Mouse (Mus musculus): ENCODE data around the gene Ppp1r12b. TPM values are rescaled to one million over a fixed set of nuclear protein-coding genes. Genes with fewer than 3 reads are reported as not detected.

The Ppp1r12b gene
- total RNA-seq (2015) (7.4 and 7.5 TPM in 2 replicates), total RNA-seq (2017) (5.6 and 7.8 TPM in 2 replicates)

DNA sequence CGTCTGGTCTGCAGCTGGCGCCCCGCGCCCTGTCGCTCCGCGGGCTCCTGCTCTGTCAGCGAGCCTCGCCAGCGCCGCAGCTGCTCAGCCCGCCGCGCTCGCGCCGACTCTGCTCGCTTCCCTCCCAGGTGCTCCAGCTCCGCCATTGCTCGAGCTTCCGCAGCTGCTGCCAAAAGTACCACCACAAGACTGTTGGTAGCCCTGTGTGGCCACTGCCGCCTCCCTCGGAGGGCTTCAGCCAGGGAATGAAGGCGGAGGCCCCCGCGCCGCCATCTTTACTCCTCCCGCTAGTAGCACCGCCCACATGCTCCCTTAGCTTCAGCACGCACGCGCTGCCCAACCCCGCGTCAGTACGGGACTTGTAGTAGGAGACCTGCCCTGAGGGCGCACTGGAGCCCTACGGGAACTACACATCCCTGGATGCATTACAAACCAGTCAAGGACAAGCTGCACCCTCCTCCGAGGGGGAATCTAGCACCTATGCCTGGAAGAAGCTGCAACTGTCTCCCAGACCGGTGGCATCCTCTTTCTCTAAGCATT lies at the start of gene Ppp1r12b:
TSS of gene Ppp1r12b (minus strand) at position 306 of the 540 bp plus-strand sequence.
- ATAC-seq (replicated peaks; ENCODE audit: poor library complexity) = peak; percentile 99

DNA sequence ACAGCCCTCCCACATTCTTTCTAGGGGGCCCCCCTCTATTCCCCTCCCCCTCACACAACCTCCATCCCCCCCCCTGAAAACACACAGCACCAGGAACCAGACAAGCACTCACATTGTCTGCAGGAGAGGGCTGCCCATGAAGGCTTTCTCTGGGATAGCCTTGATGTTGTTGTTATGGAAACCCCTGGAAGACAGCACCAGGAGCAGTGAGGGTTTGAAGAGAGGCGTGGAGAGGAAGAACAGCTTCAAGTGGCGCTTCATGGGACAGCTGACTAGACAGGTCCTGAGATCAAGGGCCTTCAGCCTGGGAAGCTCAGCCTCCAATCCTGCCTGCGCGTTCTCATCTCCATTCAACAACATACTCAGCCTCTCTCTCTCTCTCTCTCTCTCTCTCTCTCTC lies 47.6 kb upstream of the Ppp1r12b start:
- no peak for ATAC-seq (replicated peaks; ENCODE audit: poor library complexity)

DNA sequence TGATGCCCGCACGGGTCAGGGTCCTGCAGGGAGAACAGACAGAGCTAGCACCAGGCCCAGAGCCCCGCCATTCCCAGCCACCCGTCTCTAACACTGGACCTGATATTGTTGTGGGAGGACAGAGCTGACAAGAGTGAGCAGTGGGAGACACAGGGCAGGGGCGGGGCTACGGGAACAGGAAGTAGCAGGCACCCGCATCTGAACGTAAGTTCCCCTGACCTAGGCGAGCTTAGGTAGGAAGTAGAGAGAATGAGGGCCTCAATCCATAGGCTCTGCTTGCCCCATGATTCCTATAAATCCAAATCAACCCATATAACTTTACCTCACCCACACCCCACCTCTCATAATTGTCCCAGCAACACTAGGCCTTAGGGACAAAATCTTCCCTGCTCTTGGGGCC lies 44.8 kb upstream of the Ppp1r12b start:
- ATAC-seq (replicated peaks; ENCODE audit: poor library complexity) = peak; percentile 75

DNA sequence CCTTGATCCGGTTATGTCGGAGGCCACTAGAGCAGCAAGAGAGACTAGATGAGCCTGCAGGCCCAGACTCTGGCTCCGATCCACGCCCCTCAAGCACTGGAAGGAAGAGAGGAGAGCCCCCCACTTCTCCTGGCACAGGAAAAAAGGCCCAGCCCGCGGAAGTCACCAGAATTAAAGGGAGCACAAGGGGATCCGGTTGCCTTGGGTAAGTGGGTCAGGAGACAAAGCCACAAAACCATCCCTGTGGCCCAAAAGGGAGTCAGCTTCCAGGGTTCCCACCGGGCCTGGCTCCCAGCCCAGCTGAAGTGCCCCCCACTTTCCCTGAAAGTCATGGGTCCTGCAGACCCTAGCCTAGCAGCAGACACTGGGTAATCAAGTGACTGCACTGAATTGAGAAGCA lies 42.5 kb upstream of the Ppp1r12b start:
- ATAC-seq (replicated peaks; ENCODE audit: poor library complexity) = no peak

DNA sequence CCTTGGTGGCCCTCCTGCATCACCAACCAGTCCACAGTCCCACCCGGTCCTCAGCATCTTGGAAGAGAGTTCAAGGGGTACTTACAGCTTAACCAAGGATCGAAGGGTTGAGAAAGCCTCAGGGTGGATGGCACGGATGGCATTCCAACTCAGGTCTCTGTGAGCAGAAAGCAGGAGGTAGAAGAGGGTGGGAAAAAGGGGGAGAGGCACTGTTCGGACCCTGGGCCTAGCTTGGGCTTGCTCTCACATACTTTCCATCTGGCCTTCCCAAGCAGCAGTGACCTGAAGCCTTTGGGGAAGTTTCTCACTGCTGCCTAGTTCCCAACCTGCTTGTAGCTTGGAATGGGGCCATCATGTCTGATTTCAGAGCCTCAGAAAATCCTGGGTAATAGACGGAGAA lies 41.8 kb upstream of the Ppp1r12b start:
- ATAC-seq (replicated peaks; ENCODE audit: poor library complexity) = no peak

DNA sequence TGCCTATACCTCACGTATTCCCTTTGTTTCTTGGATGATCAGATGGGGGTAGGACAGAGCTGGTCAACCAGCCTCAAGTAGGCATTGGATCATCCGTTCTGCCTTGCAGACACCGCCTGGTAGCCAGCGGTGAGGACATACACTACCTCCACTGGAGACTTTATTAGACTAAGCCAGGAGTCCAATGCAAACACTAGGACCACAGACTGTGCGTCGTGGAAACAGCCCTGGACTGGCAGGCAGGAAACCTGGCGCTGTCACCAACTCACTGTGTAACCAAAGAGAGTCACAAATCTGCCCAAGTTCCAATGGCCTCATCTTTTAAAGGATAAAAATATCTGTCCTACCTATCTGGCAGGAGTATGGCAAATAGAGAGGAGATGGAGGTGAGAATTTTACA lies 40.7 kb upstream of the Ppp1r12b start:
- ATAC-seq (replicated peaks; ENCODE audit: poor library complexity) = no peak

DNA sequence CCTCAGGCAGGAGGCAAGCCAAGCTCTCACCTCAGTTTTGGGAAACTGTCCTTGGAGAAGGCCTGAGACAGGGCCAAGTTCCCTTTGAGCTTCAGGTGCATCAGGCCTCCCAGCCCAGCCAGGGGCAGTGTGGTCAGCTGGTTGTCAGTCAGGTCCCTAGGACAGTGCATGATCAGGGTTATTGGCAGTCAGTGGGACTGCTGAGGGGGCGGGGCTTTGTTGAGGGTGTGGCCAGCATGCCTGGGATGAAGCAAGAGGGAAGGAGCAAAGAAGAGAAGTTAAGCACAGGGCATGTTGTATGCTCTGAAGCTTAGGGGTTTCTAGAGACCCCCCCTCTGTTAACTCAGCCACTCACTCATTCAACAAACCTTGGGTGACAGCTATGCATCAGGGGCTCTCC lies 40.2 kb upstream of the Ppp1r12b start:
- peak; percentile 60; the same call in 1 of the 2 replicates for ATAC-seq (replicated peaks; ENCODE audit: poor library complexity)

DNA sequence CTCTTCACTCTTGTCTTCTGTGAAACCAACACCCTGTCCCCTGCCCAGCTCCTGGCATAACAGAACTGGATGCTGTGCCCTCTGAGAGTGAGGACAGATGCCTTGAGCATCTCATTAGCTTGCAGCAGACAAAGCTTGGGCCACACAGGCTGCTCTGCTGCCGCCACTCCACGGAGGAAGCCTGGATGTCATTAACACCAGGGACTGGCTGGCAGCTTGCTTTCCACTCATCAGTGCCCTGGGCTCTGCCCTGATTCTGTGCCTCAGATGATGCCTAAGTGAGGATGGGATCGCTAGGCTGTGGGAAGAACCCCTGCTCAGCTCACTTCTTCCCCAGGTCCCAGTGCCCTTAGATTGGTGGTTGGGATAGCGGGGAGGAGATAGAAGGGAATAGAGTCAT lies 39.7 kb upstream of the Ppp1r12b start:
- ATAC-seq (replicated peaks; ENCODE audit: poor library complexity) = no peak

DNA sequence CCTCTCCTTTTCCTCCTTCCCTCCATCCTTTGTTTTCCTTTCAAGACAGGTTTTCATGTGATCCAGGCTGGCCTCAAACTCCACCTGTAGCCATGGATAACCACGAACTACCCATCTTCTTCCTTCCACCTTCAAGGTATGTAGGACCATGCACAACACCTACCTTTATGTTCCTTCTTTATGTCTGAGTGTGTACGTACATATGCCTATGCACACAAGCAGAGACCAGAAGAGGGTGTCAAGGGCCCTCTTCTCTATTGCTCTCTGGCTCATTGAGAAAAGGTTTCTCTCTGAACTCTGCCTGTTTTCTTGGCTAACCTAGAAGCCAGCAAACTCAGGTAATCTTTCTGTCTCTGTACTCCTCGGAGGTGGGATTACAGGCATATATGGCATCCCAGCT lies 39.0 kb upstream of the Ppp1r12b start:
- ATAC-seq (replicated peaks; ENCODE audit: poor library complexity) = no peak

DNA sequence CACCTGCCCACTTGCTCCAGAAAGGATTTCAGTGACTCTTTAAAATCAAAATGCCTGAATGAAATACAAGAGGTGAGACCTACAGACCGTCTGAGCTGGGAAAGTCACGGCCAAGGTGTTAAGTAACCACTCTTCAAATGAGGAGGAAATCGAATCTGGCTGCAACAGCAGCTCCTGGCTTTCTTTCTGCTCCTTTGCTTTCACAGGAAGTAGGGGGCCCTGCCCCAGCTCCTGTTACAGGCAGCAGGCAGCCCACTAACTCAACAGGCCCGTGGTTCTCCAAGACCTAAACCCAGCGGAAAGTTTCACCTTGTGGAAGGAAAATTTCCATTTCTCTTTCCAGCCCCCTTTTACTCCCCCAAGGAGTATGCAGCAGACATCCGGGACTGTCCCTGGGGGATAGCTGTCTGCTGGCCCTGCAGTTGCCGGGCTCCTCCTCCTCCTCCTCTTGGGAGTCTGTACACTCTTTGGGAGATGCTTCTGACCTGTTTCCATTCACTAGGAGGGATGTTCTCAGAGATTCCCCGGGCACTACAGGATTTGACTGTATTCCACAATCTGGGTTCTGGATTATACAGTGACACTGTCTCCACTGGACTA lies 36.4 kb upstream of the Ppp1r12b start:
- ATAC-seq (replicated peaks; ENCODE audit: poor library complexity) = no peak

DNA sequence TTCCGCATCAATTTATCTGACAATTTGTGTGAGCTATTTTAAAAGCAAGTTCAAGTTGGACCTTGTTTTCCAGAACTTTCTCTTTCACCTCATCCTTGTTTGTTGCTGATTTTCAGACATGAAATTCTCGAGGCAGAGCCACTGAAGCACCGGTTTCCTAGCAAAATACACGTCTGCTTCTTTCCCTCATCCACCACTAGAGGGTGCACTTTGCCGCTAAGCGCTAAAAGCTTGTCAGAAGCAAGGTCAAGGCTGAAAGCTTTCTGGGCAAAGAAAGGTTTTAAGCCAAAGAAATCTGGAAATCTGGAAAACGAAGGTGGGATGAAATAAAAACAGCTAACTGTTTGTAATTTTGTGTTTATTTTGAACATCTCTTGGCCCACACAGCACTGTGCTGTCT lies 33.6 kb upstream of the Ppp1r12b start:
- ATAC-seq (replicated peaks; ENCODE audit: poor library complexity) = peak; percentile 65

DNA sequence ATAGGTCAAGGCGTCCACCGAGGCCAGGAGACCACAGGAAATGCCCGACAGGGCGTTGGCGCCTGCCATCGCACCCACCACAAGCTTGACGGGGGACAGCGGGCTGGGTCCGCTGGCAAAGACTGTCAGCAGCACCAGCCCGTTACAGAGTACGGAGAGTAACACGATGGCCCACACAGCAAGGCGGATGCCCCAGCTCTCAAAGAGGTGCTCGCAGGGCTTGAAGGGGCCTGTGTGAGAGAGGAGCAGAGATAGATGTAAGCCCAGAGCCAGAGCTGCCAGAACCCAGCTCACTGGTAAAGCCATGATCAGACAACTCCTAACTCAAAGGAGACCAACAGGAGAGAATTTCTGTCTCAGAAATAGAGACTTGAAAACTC lies 32.2 kb upstream of the Ppp1r12b start:
- ATAC-seq (replicated peaks; ENCODE audit: poor library complexity) = no peak

DNA sequence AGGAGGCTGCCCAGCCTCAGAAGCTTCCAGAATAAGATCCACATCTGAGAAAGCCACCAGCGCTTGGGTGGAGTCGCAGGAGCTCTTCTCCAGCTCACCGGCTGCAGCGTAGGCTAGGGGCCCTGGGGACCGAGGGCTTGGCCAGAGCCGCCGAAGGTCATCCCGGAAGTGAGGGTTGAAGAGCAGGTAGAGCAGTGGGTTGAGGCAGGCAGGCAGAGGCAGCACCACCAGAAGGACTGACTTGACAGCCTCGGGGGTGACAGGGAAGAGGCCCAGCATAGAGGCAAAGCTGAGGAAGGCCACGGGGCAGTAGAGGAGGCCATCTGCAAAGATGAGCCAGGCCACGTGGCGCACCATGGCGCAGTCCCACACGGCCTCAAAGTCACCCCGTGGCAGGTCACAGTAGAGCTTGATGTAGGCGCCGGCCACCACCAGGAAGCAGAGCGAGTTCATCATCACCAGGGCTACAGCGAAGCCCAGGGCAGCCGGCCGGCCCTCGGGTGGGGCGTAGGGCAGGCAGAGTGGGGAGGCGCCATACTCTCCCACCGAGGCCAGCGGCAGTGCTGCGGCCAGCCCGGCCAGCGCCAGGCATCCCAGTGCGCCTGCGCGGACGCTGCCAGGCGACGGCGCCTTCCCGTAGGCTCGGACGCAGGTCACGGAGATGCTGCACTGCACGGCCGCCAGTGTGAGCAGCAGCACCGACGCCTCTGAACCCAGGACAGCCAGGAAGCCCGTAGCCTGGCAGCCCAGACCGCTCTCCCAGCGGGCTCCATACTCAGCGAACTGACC lies 31.6 kb upstream of the Ppp1r12b start:
- ATAC-seq (replicated peaks; ENCODE audit: poor library complexity) = peak; percentile 30

DNA sequence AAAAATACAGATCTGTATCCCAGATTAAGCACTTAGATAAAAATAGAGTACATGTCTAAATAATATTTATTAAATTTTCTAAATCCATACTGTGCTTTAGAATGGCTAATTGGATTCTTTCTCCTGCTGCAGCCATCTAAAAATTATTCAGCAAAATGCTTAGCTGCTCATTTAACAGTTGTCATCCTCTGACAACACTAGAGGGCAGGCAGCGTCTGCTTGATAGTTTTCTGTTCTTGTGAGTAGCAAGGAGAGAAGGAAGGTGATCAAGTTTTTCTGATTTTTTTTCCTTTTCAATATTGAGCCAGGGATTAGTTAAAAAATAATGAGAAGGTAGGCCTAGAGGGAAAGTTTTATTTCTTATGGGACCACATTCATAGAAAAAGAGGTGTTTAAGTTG lies 17.2 kb upstream of the Ppp1r12b start:
- ATAC-seq (replicated peaks; ENCODE audit: poor library complexity) = no peak

DNA sequence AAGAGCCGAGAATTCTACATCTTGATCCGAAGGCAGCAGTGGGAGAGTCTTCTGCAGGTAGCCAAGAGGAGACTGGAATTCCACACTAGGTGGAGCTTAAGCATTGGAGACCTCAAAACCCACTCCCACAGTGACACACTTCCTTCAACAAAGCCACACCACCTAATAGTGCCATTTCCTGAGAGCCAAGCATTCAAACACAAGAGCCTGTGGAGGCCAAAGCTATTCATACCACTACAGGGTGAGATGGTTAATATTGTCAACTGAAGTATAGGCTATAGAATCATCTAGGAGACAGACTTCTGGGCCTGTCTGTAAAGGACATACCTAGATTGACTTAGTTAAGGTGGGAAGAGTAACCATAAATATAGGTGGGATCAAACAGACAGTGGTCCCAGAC lies 9.7 kb upstream of the Ppp1r12b start:
- ATAC-seq (replicated peaks; ENCODE audit: poor library complexity) = no peak

DNA sequence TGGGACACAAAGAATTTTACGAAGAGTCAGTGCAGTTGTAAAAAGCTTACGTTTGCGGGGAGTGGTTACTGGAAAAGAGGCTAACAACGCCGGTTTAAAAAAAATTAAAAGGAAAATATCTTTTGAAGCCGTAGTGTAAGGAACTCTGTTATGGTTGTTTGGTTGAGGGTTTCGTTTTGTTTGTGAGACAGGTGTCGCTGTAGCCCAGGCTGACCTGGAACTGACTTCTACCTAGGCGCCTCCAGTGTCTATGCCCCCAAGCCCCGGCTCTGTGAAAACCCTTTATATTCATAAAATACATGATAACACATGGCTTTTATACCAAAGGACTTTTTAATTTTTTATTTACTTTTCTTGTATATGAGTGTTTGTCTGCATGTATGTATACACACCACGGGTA lies 7.1 kb upstream of the Ppp1r12b start:
- ATAC-seq (replicated peaks; ENCODE audit: poor library complexity) = peak; percentile 44

DNA sequence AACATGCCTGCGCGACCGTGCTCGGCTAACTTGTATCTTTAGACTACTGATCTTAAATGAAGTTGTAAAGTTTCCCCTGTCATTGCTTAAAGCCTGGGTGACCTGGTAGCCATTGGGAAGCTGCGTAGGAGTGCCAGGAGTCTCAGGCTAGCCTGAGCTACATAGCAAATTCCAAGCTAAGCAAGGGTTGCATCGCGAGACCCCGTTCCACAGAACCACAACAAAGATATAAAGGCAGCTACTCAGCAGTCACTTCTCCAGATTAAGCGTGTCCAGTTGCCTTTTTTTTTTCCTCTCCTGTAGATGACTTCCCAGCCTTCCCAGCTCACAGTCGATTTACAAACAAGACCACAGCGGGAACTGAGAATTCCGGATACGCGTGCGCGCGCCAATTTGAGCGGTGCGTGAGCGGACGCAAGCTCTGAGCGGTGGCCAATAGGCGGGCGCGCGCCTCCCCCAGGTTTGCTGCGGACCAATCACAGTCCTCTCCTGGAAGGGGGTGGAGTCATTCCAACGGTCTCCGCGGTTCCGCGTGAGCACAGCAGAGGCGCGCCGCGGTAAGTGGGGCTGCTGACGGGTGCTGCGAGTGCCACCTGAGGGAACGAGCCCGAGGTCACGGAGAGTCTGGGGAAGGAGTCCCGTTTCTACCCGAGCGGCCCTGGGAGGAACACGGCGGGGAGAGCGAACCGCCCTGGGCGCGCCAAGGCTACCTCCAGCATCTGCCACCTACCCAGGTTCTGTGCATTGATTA lies 6.5 kb upstream of the Ppp1r12b start, which contains the start of gene Ube2t:
TSS of gene Ube2t (plus strand) at position 513 of the 751 bp plus-strand sequence.
- ATAC-seq (replicated peaks; ENCODE audit: poor library complexity) = peak; percentile 98

DNA sequence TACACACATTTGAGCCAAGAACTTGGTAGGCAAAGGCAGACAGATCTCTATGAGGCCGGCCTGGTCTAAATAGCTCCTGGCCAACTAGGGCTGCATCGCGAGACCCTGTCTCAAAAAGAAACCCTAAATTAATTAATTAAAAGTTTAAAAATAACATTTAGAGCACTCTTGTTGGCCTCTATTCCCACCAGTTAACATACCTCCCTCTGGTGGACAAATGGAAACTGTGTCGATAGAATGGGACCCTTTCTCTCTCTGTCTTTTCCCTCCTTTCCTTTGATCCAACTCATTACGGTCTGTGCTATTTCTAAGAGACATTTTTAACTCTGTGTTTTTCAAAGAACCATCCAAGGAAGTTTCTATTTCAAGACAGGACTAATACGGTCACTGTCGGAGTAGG lies 4.9 kb upstream of the Ppp1r12b start:
- ATAC-seq (replicated peaks; ENCODE audit: poor library complexity) = no peak

DNA sequence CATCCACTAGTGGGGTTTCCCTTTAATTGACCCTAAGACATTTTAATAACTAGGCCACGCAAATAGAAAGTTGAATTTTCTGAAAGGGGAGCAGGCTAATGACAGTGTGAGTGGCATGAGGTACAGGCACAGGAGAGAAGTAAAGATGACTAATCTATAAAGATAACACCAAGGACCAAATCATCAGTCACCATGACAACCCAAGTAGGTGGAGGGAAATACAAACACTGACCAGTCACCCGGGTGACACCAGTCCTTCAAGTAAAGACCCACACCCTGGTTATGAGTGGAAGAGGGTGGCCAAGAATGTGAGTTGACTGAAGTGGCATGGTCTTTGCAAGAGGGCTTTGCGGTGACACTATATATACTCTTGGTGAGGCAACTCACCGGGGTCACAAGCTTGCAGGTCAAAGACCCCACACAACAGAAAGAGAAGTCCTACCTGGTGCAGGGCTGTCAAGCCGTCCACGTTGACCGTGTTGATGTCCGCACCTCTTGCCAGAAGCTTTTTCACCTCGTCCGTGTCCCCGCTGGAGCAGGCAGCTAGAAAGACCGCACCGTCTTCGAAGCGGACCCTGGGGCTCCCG lies 599 bp downstream of the Ppp1r12b start:
- ATAC-seq (replicated peaks; ENCODE audit: poor library complexity) = no peak

DNA sequence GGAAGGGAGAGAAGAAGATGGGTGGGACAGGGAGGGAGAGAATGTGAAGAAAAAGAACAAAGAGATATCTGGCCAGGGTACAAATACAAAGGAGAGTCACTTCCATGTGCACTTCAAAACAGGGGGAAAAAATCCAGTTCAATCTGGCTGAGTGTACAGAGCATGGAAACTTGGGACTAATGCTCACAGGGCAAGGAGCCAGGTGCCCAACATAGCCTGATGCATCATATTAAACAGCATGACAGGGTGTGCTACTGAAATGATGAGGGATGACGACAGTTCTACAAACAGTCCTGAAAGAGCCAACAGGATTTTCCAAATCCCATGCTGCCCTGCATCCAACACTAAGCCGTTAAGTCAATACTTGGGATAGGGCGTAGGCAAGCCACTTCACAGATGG lies 5.8 kb downstream of the Ppp1r12b start:
- ATAC-seq (replicated peaks; ENCODE audit: poor library complexity) = no peak

DNA sequence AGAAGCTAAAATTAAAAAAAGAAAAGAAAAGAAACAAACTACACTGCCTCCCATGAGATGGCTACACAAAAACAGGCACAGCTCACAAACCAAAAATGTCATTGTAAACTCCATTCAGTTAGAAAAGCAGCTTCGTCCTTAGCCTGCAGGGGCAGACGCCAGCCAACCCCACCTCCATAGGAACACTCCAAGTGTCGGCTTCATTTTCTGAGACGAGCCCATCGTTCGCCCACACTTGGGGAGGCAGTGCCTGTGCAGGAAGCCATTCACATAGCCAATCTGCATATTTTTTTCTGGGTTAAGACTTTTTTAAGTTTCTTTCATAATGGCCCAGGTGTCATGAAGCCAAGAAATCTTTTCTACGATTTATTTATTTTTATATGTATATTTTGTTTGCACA lies 8.2 kb downstream of the Ppp1r12b start:
- ATAC-seq (replicated peaks; ENCODE audit: poor library complexity) = no peak

Data from megakaryocyte progenitor cell, adult 5-6 weeks (primary cell).